Mouse (Mus musculus) frontal cortex, adult (tissue): ENCODE results near the gene Yars.

Source experiments
- ATAC-seq: cut with Nextera tagmentation; 2 replicates; pipeline ENCODE4 v1.9.2; 2017; ENCODE audit warnings: mild to moderate bottlenecking, moderate library complexity, mixed read lengths; ENCODE audit not compliant: low TSS enrichment

Yars gene

GRCm38 (mm10) chr4:129227985-129228381, 38.4 kb downstream of the Yars start:
- no peak for ATAC-seq

- no peak for ATAC-seq
Observed at GRCm38 (mm10) chr4:129230926-129231325, 41.4 kb downstream of the Yars start.

- no peak for ATAC-seq
Observed at GRCm38 (mm10) chr4:129231594-129232450, 42.3 kb downstream of the Yars start.

- no peak for ATAC-seq
Observed at GRCm38 (mm10) chr4:129232561-129233360, 43.2 kb downstream of the Yars start.

GRCm38 (mm10) chr4:129234488-129234887, 44.9 kb downstream of the Yars start:
- no peak for ATAC-seq

- no peak for ATAC-seq
Observed at GRCm38 (mm10) chr4:129235147-129235546, 45.6 kb downstream of the Yars start.

GRCm38 (mm10) chr4:129236236-129236813, 46.8 kb downstream of the Yars start:
- ATAC-seq = no peak

- ATAC-seq = 0 out of 2 replicates have a peak, but pooled peaks have one; percentile 17
Observed at GRCm38 (mm10) chr4:129237843-129238441, 48.4 kb downstream of the Yars start.

GRCm38 (mm10) chr4:129238579-129239016, 49.0 kb downstream of the Yars start:
- no peak for ATAC-seq

- peak; percentile 60 for ATAC-seq
Observed at GRCm38 (mm10) chr4:129239075-129239474, 49.5 kb downstream of the Yars start.

GRCm38 (mm10) chr4:129241898-129242297, 52.3 kb downstream of the Yars start:
- no peak for ATAC-seq

- ATAC-seq = no peak
Observed at GRCm38 (mm10) chr4:129242327-129242726, 52.8 kb downstream of the Yars start.

GRCm38 (mm10) chr4:129242761-129243160, 53.2 kb downstream of the Yars start:
- no peak for ATAC-seq

GRCm38 (mm10) chr4:129244802-129245201, 55.2 kb downstream of the Yars start:
- no peak for ATAC-seq

GRCm38 (mm10) chr4:129246360-129247301, 57.1 kb downstream of the Yars start:
- no peak for ATAC-seq

- ATAC-seq = no peak
Observed at GRCm38 (mm10) chr4:129247381-129248242, 58.1 kb downstream of the Yars start.

GRCm38 (mm10) chr4:129248243-129248767, 58.7 kb downstream of the Yars start:
- no peak for ATAC-seq

GRCm38 (mm10) chr4:129249288-129249687, 59.7 kb downstream of the Yars start:
- no peak for ATAC-seq

- ATAC-seq = no peak
Observed at GRCm38 (mm10) chr4:129250759-129251481, 61.4 kb downstream of the Yars start.
